Mouse (Mus musculus): ENCODE measurements around the gene Gm48551. TPM values are rescaled to one million over a fixed set of nuclear protein-coding genes. Genes with fewer than 3 reads are reported as not detected.

Gm48551 gene
- polyA plus RNA-seq, 1 experiment from 2014 or later: 1.9 TPM

GRCm38 (mm10) chr10:81377793-81378552, 6.3 kb upstream of the Gm48551 start, which contains the start of gene Fzr1:
Gene Fzr1 (minus strand): TSS chr10:81378516.
- peak within 1 kb of the TSS; percentile 92 for H3K4me3 ChIP-seq (ENCODE audit: low read depth, low read length)
- H3K27ac ChIP-seq (ENCODE audit: low read depth, low read length): peak within 1 kb of the TSS; percentile 81
- H3K9ac ChIP-seq (ENCODE audit: low read depth, low read length): peak within 1 kb of the TSS; percentile 97
- DNase-seq (ENCODE audit: low spot score) (no peak), ATAC-seq (replicated peaks; ENCODE audit: low FRiP score) (peak; percentile 7)
- no peaks in the 10 kb centered on the region for H3K9me3 ChIP-seq (ENCODE audit: control insufficient read depth, low read length)
- H3K27me3 ChIP-seq (replicated peaks; ENCODE audit: control insufficient read depth, insufficient read depth, low read length): no peaks in the 10 kb centered on the region
- H3K4me1 ChIP-seq (replicated peaks; ENCODE audit: control insufficient read depth, insufficient read depth, low read length): peaks cover 41% of the 10 kb centered on the region
- peaks cover 18% of the 10 kb centered on the region for H3K36me3 ChIP-seq (ENCODE audit: control insufficient read depth, insufficient read depth, low read length)
- H3K4me2 ChIP-seq: peak within 1 kb of the TSS; percentile 91
- WGBS: 1% methylated on average over 53 of the region's 59 CpGs

- H3K27me3 ChIP-seq (replicated peaks; ENCODE audit: control insufficient read depth, insufficient read depth, low read length): no peaks in the 10 kb centered on the region
- ATAC-seq (replicated peaks; ENCODE audit: low FRiP score) (peak; percentile 92), DNase-seq (ENCODE audit: low spot score) (peak; percentile 100)
- H3K4me3 ChIP-seq (ENCODE audit: low read depth, low read length): peak overlapping the region; percentile 92
- peaks cover 42% of the 10 kb centered on the region for H3K4me1 ChIP-seq (replicated peaks; ENCODE audit: control insufficient read depth, insufficient read depth, low read length)
- H3K9ac ChIP-seq (ENCODE audit: low read depth, low read length): peak overlapping the region; percentile 68
- H3K27ac ChIP-seq (ENCODE audit: low read depth, low read length): peak overlapping the region; percentile 81
- under 1% methylated on average over 46 of the region's 46 CpGs for WGBS
- H3K36me3 ChIP-seq (ENCODE audit: control insufficient read depth, insufficient read depth, low read length): peaks cover 14% of the 10 kb centered on the region
- H3K4me2 ChIP-seq: peak overlapping the region; percentile 80
- H3K9me3 ChIP-seq (ENCODE audit: control insufficient read depth, low read length): no peaks in the 10 kb centered on the region
Observed at GRCm38 (mm10) chr10:81378553-81379182, 5.6 kb upstream of the Gm48551 start.

GRCm38 (mm10) chr10:81379183-81379553, 5.1 kb upstream of the Gm48551 start:
- H3K4me2 ChIP-seq: peak overlapping the region; percentile 80
- H3K27ac ChIP-seq (ENCODE audit: low read depth, low read length): peak overlapping the region; percentile 81
- peak overlapping the region; percentile 92 for H3K4me3 ChIP-seq (ENCODE audit: low read depth, low read length)
- peaks cover 42% of the 10 kb centered on the region for H3K4me1 ChIP-seq (replicated peaks; ENCODE audit: control insufficient read depth, insufficient read depth, low read length)
- H3K9me3 ChIP-seq (ENCODE audit: control insufficient read depth, low read length): no peaks in the 10 kb centered on the region
- DNase-seq (ENCODE audit: low spot score): no peak
- peak overlapping the region; percentile 68 for H3K9ac ChIP-seq (ENCODE audit: low read depth, low read length)
- peaks cover 10% of the 10 kb centered on the region for H3K36me3 ChIP-seq (ENCODE audit: control insufficient read depth, insufficient read depth, low read length)
- 55% methylated on average over 3 of the region's 3 CpGs for WGBS
- H3K27me3 ChIP-seq (replicated peaks; ENCODE audit: control insufficient read depth, insufficient read depth, low read length): no peaks in the 10 kb centered on the region
- ATAC-seq (replicated peaks; ENCODE audit: low FRiP score): no peak

- 62% methylated on average over 6 of the region's 6 CpGs for WGBS
- Histone ChIP-seq H3K4me1 (replicated peaks; ENCODE audit: control insufficient read depth, insufficient read depth, low read length) (peaks cover 43% of the 10 kb centered on the region), H3K4me3 (ENCODE audit: low read depth, low read length) (no peak overlapping the region), H3K36me3 (ENCODE audit: control insufficient read depth, insufficient read depth, low read length) (peaks cover 10% of the 10 kb centered on the region), H3K9ac (ENCODE audit: low read depth, low read length) (0 out of 2 replicates have a peak overlapping the region, but pooled peaks have one; percentile 8), H3K4me2 (peak overlapping the region; percentile 1; the same call in 1 of the 2 replicates), H3K9me3 (ENCODE audit: control insufficient read depth, low read length) (no peaks in the 10 kb centered on the region), H3K27ac (ENCODE audit: low read depth, low read length) (no peak overlapping the region), H3K27me3 (replicated peaks; ENCODE audit: control insufficient read depth, insufficient read depth, low read length) (no peaks in the 10 kb centered on the region)
- ATAC-seq (replicated peaks; ENCODE audit: low FRiP score) (no peak), DNase-seq (ENCODE audit: low spot score) (no peak)
Observed at GRCm38 (mm10) chr10:81379809-81380378, 4.4 kb upstream of the Gm48551 start.

GRCm38 (mm10) chr10:81382039-81382438, 2.2 kb upstream of the Gm48551 start:
- peaks cover 44% of the 10 kb centered on the region for H3K4me1 ChIP-seq (replicated peaks; ENCODE audit: control insufficient read depth, insufficient read depth, low read length)
- no peak for DNase-seq (ENCODE audit: low spot score)

GRCm38 (mm10) chr10:81384605-81384982, 328 bp downstream of the Gm48551 start:
- Histone ChIP-seq H3K9ac (ENCODE audit: low read depth, low read length) (peak overlapping the region; percentile 86), H3K36me3 (ENCODE audit: control insufficient read depth, insufficient read depth, low read length) (peaks cover 25% of the 10 kb centered on the region), H3K9me3 (ENCODE audit: control insufficient read depth, low read length) (no peaks in the 10 kb centered on the region), H3K4me2 (peak overlapping the region; percentile 94), H3K27me3 (replicated peaks; ENCODE audit: control insufficient read depth, insufficient read depth, low read length) (no peaks in the 10 kb centered on the region), H3K4me1 (replicated peaks; ENCODE audit: control insufficient read depth, insufficient read depth, low read length) (peaks cover 46% of the 10 kb centered on the region), H3K27ac (ENCODE audit: low read depth, low read length) (peak overlapping the region; percentile 85), H3K4me3 (ENCODE audit: low read depth, low read length) (peak overlapping the region; percentile 78)
- DNase-seq (ENCODE audit: low spot score): no peak
- under 1% methylated on average over 19 of the region's 19 CpGs for WGBS
- ATAC-seq (replicated peaks; ENCODE audit: low FRiP score): 0 out of 2 replicates have a peak, but pooled peaks have one; percentile 9

More at GRCm38 (mm10) chr10:81382039-81382438, 2.2 kb upstream of the Gm48551 start:
- ATAC-seq (replicated peaks; ENCODE audit: low FRiP score): peak; percentile 47
- Histone ChIP-seq H3K36me3 (ENCODE audit: control insufficient read depth, insufficient read depth, low read length) (peaks cover 13% of the 10 kb centered on the region; the same call in 1 of the 2 replicates), H3K9me3 (ENCODE audit: control insufficient read depth, low read length) (no peaks in the 10 kb centered on the region), H3K27ac (ENCODE audit: low read depth, low read length) (peak overlapping the region; percentile 78), H3K27me3 (replicated peaks; ENCODE audit: control insufficient read depth, insufficient read depth, low read length) (no peaks in the 10 kb centered on the region), H3K4me2 (peak overlapping the region; percentile 31), H3K4me3 (ENCODE audit: low read depth, low read length) (no peak overlapping the region), H3K9ac (ENCODE audit: low read depth, low read length) (peak overlapping the region; percentile 39)
- 35% methylated on average over 5 of the region's 5 CpGs for WGBS

- Histone ChIP-seq H3K9me3 (ENCODE audit: control insufficient read depth, low read length) (no peaks in the 10 kb centered on the region), H3K27ac (ENCODE audit: low read depth, low read length) (no peak overlapping the region), H3K4me1 (replicated peaks; ENCODE audit: control insufficient read depth, insufficient read depth, low read length) (peaks cover 43% of the 10 kb centered on the region), H3K9ac (ENCODE audit: low read depth, low read length) (peak overlapping the region; percentile 86), H3K36me3 (ENCODE audit: control insufficient read depth, insufficient read depth, low read length) (peaks cover 25% of the 10 kb centered on the region), H3K4me3 (ENCODE audit: low read depth, low read length) (peak overlapping the region; percentile 78), H3K27me3 (replicated peaks; ENCODE audit: control insufficient read depth, insufficient read depth, low read length) (no peaks in the 10 kb centered on the region), H3K4me2 (peak overlapping the region; percentile 94)
- ATAC-seq (replicated peaks; ENCODE audit: low FRiP score): no peak
- WGBS: 65% methylated on average over 22 of the region's 22 CpGs
- DNase-seq (ENCODE audit: low spot score): no peak
Observed at GRCm38 (mm10) chr10:81385603-81386306, 1.5 kb downstream of the Gm48551 start.

- no peak overlapping the region for H3K4me2 ChIP-seq
- no peak overlapping the region for H3K9ac ChIP-seq (ENCODE audit: low read depth, low read length)
- DNase-seq (ENCODE audit: low spot score) (no peak), ATAC-seq (replicated peaks; ENCODE audit: low FRiP score) (no peak)
- no peak overlapping the region for H3K27ac ChIP-seq (ENCODE audit: low read depth, low read length)
- H3K9me3 ChIP-seq (ENCODE audit: control insufficient read depth, low read length): no peaks in the 10 kb centered on the region
- 92% methylated on average over 20 of the region's 20 CpGs for WGBS
- no peak overlapping the region for H3K4me3 ChIP-seq (ENCODE audit: low read depth, low read length)
- peaks cover 28% of the 10 kb centered on the region for H3K4me1 ChIP-seq (replicated peaks; ENCODE audit: control insufficient read depth, insufficient read depth, low read length)
- H3K36me3 ChIP-seq (ENCODE audit: control insufficient read depth, insufficient read depth, low read length): peaks cover 25% of the 10 kb centered on the region
- no peaks in the 10 kb centered on the region for H3K27me3 ChIP-seq (replicated peaks; ENCODE audit: control insufficient read depth, insufficient read depth, low read length)
Observed at GRCm38 (mm10) chr10:81387716-81388115, 3.5 kb downstream of the Gm48551 start.

Data from liver, embryonic 11.5 days (tissue).